Mouse (Mus musculus) left cerebral cortex, postnatal 36 days (tissue): ENCODE data around the gene Aff1. TPM values are rescaled to one million over a fixed set of nuclear protein-coding genes. Genes with fewer than 3 reads are reported as not detected.
A peak's percentile ranks its signal among the peaks of the same experiment; 100 is the strongest.

ENCODE experiments used
- DNase-seq, 2 experiments: peaks; one replicate each; pipeline ENCODE4 v3.0.0; 2021 to 2022; ENCODE audit warnings: low spot score in 2 of 2, mixed read lengths in 1 of 2
- intact Hi-C: fragments of 180-260 bp; cut with DNase I; formaldehyde crosslinking; loops from one replicate; pipeline ENCODE4 v1.15.1; 2025
- total RNA-seq, 2 experiments: library from RNA; stranded (reverse); gene quantifications; 2 replicates each; pipeline ENCODE4 v1.2.3; 2021

The Aff1 gene
- total RNA-seq = 10 to 100 TPM; 10.9 to 13.5 TPM

- intact Hi-C loops = no loop called here
- peak; percentile 61 to 69 for DNase-seq
Measured at GRCm38 (mm10) chr5:103691624-103692530, at the start of gene Aff1. Gene Aff1 (plus strand): TSS chr5:103692374.

- intact Hi-C loops = no loop called here
- no peak for DNase-seq
Measured at GRCm38 (mm10) chr5:103644167-103644566, 48.0 kb upstream of the Aff1 start.

GRCm38 (mm10) chr5:103647320-103647719 lies 44.9 kb upstream of the Aff1 start:
- intact Hi-C loops = no loop called here

GRCm38 (mm10) chr5:103654225-103654624 lies 37.9 kb upstream of the Aff1 start:
- no peak for DNase-seq
- intact Hi-C loops = no loop called here

More at GRCm38 (mm10) chr5:103647320-103647719, 44.9 kb upstream of the Aff1 start:
- no peak for DNase-seq

- DNase-seq = no peak
Measured at GRCm38 (mm10) chr5:103654780-103655179, 37.4 kb upstream of the Aff1 start.

GRCm38 (mm10) chr5:103655346-103656118 lies 36.6 kb upstream of the Aff1 start, which contains the start of gene 1700016H13Rik:
Gene 1700016H13Rik (minus strand): TSS chr5:103656010.
- peak; percentile 26 to 28 for DNase-seq
- intact Hi-C loops = no loop called here

More at GRCm38 (mm10) chr5:103654780-103655179, 37.4 kb upstream of the Aff1 start:
- intact Hi-C loops = no loop called here

- intact Hi-C loops = loop anchor here (1.0 kb wide), 1 partner anchor 303 kb away; no protein-coding TSS in a partner anchor
- DNase-seq = no peak
Measured at GRCm38 (mm10) chr5:103658921-103659320, 33.3 kb upstream of the Aff1 start.

GRCm38 (mm10) chr5:103659571-103659970 lies 32.6 kb upstream of the Aff1 start:
- DNase-seq = no peak

GRCm38 (mm10) chr5:103664932-103665331 lies 27.2 kb upstream of the Aff1 start:
- intact Hi-C loops = no loop called here
- no peak for DNase-seq

More at GRCm38 (mm10) chr5:103659571-103659970, 32.6 kb upstream of the Aff1 start:
- intact Hi-C loops = no loop called here

- intact Hi-C loops = no loop called here
- DNase-seq = no peak
Measured at GRCm38 (mm10) chr5:103665876-103666275, 26.3 kb upstream of the Aff1 start.

- DNase-seq = no peak
- intact Hi-C loops = no loop called here
Measured at GRCm38 (mm10) chr5:103671858-103672257, 20.3 kb upstream of the Aff1 start.

GRCm38 (mm10) chr5:103673611-103674010 lies 18.6 kb upstream of the Aff1 start:
- DNase-seq = no peak
- intact Hi-C loops = no loop called here

GRCm38 (mm10) chr5:103674482-103674881 lies 17.7 kb upstream of the Aff1 start:
- intact Hi-C loops = no loop called here
- DNase-seq = no peak

- intact Hi-C loops = no loop called here
- DNase-seq = no peak
Measured at GRCm38 (mm10) chr5:103676289-103676881, 15.8 kb upstream of the Aff1 start.

- intact Hi-C loops = no loop called here
- no peak for DNase-seq
Measured at GRCm38 (mm10) chr5:103677894-103678293, 14.3 kb upstream of the Aff1 start.

GRCm38 (mm10) chr5:103678974-103679373 lies 13.2 kb upstream of the Aff1 start:
- no peak for DNase-seq
- intact Hi-C loops = no loop called here

GRCm38 (mm10) chr5:103680381-103680780 lies 11.8 kb upstream of the Aff1 start:
- intact Hi-C loops = loop anchor here (5.0 kb wide), 1 partner anchor 137 kb away; no protein-coding TSS in a partner anchor
- DNase-seq = peak; percentile 47 to 66

- DNase-seq = no peak
- intact Hi-C loops = loop anchor here (5.0 kb wide), 1 partner anchor 135 kb away; no protein-coding TSS in a partner anchor
Measured at GRCm38 (mm10) chr5:103681824-103682223, 10.3 kb upstream of the Aff1 start.

GRCm38 (mm10) chr5:103689645-103690044 lies 2.5 kb upstream of the Aff1 start:
- DNase-seq = no peak
- intact Hi-C loops = no loop called here

- intact Hi-C loops = no loop called here
- DNase-seq = no peak
Measured at GRCm38 (mm10) chr5:103690190-103690589, 2.0 kb upstream of the Aff1 start.
